Mouse (Mus musculus): ENCODE measurements around the gene Aldoart2.
"Not testable (repeated sequence)": the region's sequence is repeated elsewhere in the genome, so short reads cannot be mapped to it uniquely, and the experiment has no call there.

The Aldoart2 gene

GRCm38 (mm10) chr12:55586936-55587335 is 21.9 kb downstream of the Aldoart2 start:
- DNase-seq: not testable (repeated sequence)

- DNase-seq: no peak
Measured at GRCm38 (mm10) chr12:55598537-55598886, 33.5 kb downstream of the Aldoart2 start.

GRCm38 (mm10) chr12:55598887-55599561 is 34.0 kb downstream of the Aldoart2 start, which contains the start of gene Insm2:
TSS of gene Insm2 (plus strand) at chr12:55599427.
- peak in 1 of 2 experiments; percentile 22 for DNase-seq

- peak; percentile 75 to 79 for DNase-seq
Measured at GRCm38 (mm10) chr12:55599639-55600502, 34.8 kb downstream of the Aldoart2 start.

GRCm38 (mm10) chr12:55600503-55600994 is 35.5 kb downstream of the Aldoart2 start:
- no peak for DNase-seq

GRCm38 (mm10) chr12:55604411-55604810 is 39.4 kb downstream of the Aldoart2 start:
- DNase-seq: no peak

- DNase-seq: no peak
Measured at GRCm38 (mm10) chr12:55607902-55608301, 42.9 kb downstream of the Aldoart2 start.

- DNase-seq: no peak
Measured at GRCm38 (mm10) chr12:55610812-55611211, 45.8 kb downstream of the Aldoart2 start.

Measured in lung, postnatal 4 days (tissue).